Mouse (Mus musculus): ENCODE measurements around the gene Klrb1a.

The Klrb1a gene

GRCm38 (mm10) chr6:128602463-128603201 is 20.7 kb downstream of the Klrb1a start:
- no peak for DNase-seq (ENCODE audit: low read depth in 2 of 2, low spot score in 2 of 2)

GRCm38 (mm10) chr6:128602026-128602425 is 21.3 kb downstream of the Klrb1a start:
- DNase-seq (ENCODE audit: low read depth in 2 of 2, low spot score in 2 of 2), result no peak

GRCm38 (mm10) chr6:128599555-128599954 is 23.8 kb downstream of the Klrb1a start:
- no peak for DNase-seq (ENCODE audit: low read depth in 2 of 2, low spot score in 2 of 2)

GRCm38 (mm10) chr6:128598256-128599047 is 24.9 kb downstream of the Klrb1a start:
- DNase-seq (ENCODE audit: low read depth in 2 of 2, low spot score in 2 of 2), result no peak

GRCm38 (mm10) chr6:128597121-128597522 is 26.2 kb downstream of the Klrb1a start:
- no peak for DNase-seq (ENCODE audit: low read depth in 2 of 2, low spot score in 2 of 2)

GRCm38 (mm10) chr6:128594651-128595050 is 28.7 kb downstream of the Klrb1a start:
- no peak for DNase-seq (ENCODE audit: low read depth in 2 of 2, low spot score in 2 of 2)

- DNase-seq (ENCODE audit: low read depth in 2 of 2, low spot score in 2 of 2), result no peak
These were observed 33.9 kb downstream of the Klrb1a start for GRCm38 (mm10) chr6:128589426-128589825.

GRCm38 (mm10) chr6:128587619-128588018 is 35.7 kb downstream of the Klrb1a start:
- no peak for DNase-seq (ENCODE audit: low read depth in 2 of 2, low spot score in 2 of 2)

- no peak for DNase-seq (ENCODE audit: low read depth in 2 of 2, low spot score in 2 of 2)
These were observed 37.6 kb downstream of the Klrb1a start for GRCm38 (mm10) chr6:128585642-128586245.

GRCm38 (mm10) chr6:128584070-128584660 is 39.2 kb downstream of the Klrb1a start:
- no peak for DNase-seq (ENCODE audit: low read depth in 2 of 2, low spot score in 2 of 2)

GRCm38 (mm10) chr6:128581508-128581907 is 41.8 kb downstream of the Klrb1a start, which contains the start of gene A2ml1:
TSS of gene A2ml1 (minus strand) at chr6:128581608.
- no peak for DNase-seq (ENCODE audit: low read depth in 2 of 2, low spot score in 2 of 2)

- no peak for DNase-seq (ENCODE audit: low read depth in 2 of 2, low spot score in 2 of 2)
These were observed 46.0 kb downstream of the Klrb1a start for GRCm38 (mm10) chr6:128577301-128577700.

GRCm38 (mm10) chr6:128566589-128566988 is 56.7 kb downstream of the Klrb1a start:
- no peak for DNase-seq (ENCODE audit: low read depth in 2 of 2, low spot score in 2 of 2)

All from CD8-positive naive resting alpha-beta T cell, adult 2 months (primary cell).